Mouse (Mus musculus) ovary, adult 18-20 months (tissue): ENCODE measurements around the gene Tpmt.

Experiments
- DNase-seq: peaks from one replicate; pipeline ENCODE4 v3.0.0; 2022; ENCODE audit warnings: low spot score, mixed read lengths

Tpmt gene

DNA sequence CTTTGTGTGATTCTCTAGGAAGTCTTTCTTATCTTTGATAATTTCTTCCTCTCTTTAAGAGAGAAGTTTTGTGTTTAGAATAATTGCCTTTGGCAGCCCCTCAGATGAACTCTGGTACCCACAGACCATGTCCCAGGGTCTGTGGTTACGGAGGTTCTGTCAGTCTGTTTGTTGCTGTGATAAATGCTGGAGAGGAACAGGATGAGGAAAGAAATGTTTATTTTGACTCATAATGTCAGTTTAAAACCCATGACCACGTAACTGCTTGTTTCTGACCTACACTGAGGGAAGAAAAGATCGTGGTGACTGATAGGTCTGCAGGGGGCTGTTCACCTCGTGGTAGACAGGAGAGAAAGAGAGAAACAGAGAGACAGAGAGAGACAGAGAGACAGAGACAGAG, 68.6 kb downstream of the Tpmt start:
- no peak for DNase-seq

DNA sequence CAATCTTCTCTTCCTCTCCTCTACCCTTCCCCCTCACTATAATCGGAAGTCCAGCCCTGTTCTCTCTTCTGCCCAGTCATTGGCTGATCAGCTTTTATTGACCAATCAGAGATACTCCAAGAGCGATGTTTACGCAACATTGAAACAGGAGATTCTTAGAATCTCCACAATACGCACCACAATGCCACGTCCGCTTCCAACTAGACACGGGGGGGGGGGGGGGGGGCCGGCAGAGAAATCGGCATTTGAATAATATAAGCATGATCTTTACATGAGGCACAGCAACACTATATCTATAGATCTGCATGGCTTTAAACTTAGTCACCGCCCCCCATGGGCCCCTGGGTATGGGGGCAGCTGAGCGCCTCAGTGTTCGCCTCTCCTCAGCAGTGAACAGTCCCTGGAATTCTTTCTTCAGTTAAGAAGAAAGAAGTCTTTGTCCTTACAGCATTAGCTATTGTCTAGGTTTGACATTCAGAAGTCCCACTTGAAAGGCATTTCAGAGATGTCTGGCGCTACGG, 69.4 kb downstream of the Tpmt start:
- no peak for DNase-seq
